Mouse (Mus musculus) olfactory bulb, adult 2 months (tissue): ENCODE results near the gene Slc38a6.

Experiments used
- CTCF ChIP-seq: fragments of 200-500 bp; IDR thresholded peaks from 2 replicates; pipeline ENCODE4 v1.5.1; 2012; ENCODE audit warnings: low read depth, mild to moderate bottlenecking, low read length, moderate library complexity; ENCODE audit not compliant: insufficient read depth
- POLR2A ChIP-seq: fragments of 200-500 bp; IDR thresholded peaks from 2 replicates; pipeline ENCODE4 v1.6.1; 2012; ENCODE audit warnings: mild to moderate bottlenecking, low read depth, low read length, moderate library complexity; ENCODE audit not compliant: insufficient read depth

DNA sequence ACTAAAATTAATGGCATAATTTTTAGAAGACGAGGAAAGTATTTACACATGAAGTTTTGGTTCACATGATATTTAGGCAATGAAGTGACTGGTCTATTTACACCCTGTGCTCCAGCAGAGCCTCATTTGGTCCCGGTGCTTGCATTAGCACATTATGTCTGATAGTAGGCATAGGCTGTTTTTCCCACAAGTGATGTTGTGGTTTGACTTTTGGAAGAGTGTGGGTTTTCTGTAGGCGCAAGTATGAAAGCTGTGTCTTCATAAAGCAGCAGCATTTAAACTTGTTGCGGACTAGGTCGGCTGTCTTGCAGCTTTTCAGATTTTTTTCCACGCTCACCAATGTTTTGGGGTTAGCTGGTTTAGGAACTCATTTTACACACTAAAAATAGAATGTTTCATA, 27.3 kb upstream of the Slc38a6 start:
- TF ChIP-seq CTCF (no peak), POLR2A (no peak)
